Mouse (Mus musculus) midbrain, embryonic 13.5 days (tissue): Measurements from ENCODE around the gene Col26a1. TPM values are rescaled to one million over a fixed set of nuclear protein-coding genes. Genes with fewer than 3 reads are reported as not detected.

Experiments
- ATAC-seq: fragments of 200-750 bp; cut with Nextera tagmentation; 2 replicates; pipeline ENCODE4 v1.8.0; 2017; ENCODE audit warnings: mild to moderate bottlenecking, moderate TSS enrichment, moderate library complexity
- H3K27ac ChIP-seq: fragments of 300-500 bp; sonication (generic); 2 replicates; pipeline ENCODE4 v1.5.1; 2015; ENCODE audit warnings: inconsistent platforms, mild to moderate bottlenecking, moderate library complexity
- H3K27me3 ChIP-seq: fragments of 300-500 bp; sonication (generic); 2 replicates; pipeline ENCODE4 v1.6.1; 2015; ENCODE audit warnings: mild to moderate bottlenecking, inconsistent platforms
- H3K36me3 ChIP-seq: fragments of 300-500 bp; sonication (generic); 2 replicates; pipeline ENCODE4 v1.6.1; 2015; ENCODE audit warnings: mild to moderate bottlenecking, inconsistent platforms
- H3K4me1 ChIP-seq: fragments of 300-500 bp; sonication (generic); replicated peaks from 2 replicates; pipeline ENCODE4 v1.6.1; 2015; ENCODE audit warnings: inconsistent platforms
- H3K4me2 ChIP-seq: fragments of 300-500 bp; sonication (generic); replicated peaks from 2 replicates; pipeline ENCODE4 v1.6.1; 2015; ENCODE audit warnings: moderate library complexity, mild to moderate bottlenecking, inconsistent platforms
- H3K4me3 ChIP-seq: fragments of 300-500 bp; sonication (generic); replicated peaks from 2 replicates; pipeline ENCODE4 v1.5.1; 2015; ENCODE audit warnings: mild to moderate bottlenecking, inconsistent platforms
- H3K9ac ChIP-seq: fragments of 300-500 bp; sonication (generic); replicated peaks from 2 replicates; pipeline ENCODE4 v1.6.1; 2015; ENCODE audit warnings: mild to moderate bottlenecking, inconsistent platforms
- H3K9me3 ChIP-seq: fragments of 300-500 bp; sonication (generic); 2 replicates; pipeline ENCODE4 v1.6.1; 2016; ENCODE audit warnings: mild to moderate bottlenecking, inconsistent platforms
- WGBS: fragments of 180-500 bp; shearing (Covaris S2); methylation state at CpG from one replicate; pipeline ENCODE4 v1.1.7; 2015; 5-methylcytosine and 5-hydroxymethylcytosine counted together
- polyA plus RNA-seq: library from polyadenylated mRNA; unstranded; fragments of >200 nt; fragmentation: Nextera tagmentation; extraction: Ambion mirVana; gene quantifications from 2 replicates; pipeline ENCODE4 v1.2.1, GENCODE M21; 2015

The Col26a1 gene
- polyA plus RNA-seq, 1 experiment from 2014 or later, result 19.0 TPM

DNA sequence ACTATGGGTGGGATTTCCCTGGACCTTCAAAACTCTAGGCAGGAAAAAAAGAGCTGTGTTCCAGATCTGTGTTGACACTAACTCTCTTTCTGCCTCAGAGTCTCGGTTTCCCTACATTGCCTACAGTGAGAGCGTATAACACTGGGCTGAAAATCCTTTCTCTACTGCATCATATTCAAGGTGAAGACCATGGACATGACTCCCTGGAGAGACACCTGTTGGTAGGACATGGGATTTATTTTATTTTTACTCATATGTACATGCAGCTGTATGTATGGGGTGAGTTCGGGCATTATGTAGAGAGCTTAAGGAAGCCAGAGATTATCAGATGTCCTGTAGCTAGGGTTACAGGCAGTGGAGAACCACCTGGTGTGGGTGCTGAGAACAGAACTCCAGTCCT lies 50.0 kb downstream of the Col26a1 start:
- no peaks in the 10 kb centered on the region for H3K36me3 ChIP-seq
- WGBS, result 89% methylated on average over 3 of the region's 3 CpGs
- no peak overlapping the region for H3K4me2 ChIP-seq
- no peaks in the 10 kb centered on the region for H3K4me1 ChIP-seq
- no peak overlapping the region for H3K27ac ChIP-seq
- no peak overlapping the region for H3K9ac ChIP-seq
- H3K4me3 ChIP-seq, result no peak overlapping the region
- no peaks in the 10 kb centered on the region for H3K27me3 ChIP-seq
- no peak for ATAC-seq
- no peaks in the 10 kb centered on the region for H3K9me3 ChIP-seq

DNA sequence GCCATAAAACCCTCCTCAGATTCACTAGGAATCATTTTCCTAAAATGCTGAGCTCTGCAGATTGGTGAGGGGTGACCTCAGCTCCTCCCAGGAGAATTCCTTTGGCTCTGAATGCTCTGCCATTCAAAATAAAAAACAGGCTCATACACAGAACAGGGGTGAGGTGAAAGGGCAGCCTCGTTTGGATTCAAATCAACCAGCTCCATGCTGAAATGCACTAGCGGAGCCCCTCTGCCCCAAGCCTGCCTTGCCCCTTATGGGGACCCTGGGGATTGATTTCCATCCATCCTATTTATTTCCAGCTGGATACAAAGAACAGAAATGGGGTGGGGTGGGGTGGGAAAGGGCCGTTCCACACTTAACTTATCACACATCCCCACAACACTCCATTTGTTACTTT lies 52.9 kb downstream of the Col26a1 start:
- no peaks in the 10 kb centered on the region for H3K36me3 ChIP-seq
- no peak overlapping the region for H3K27ac ChIP-seq
- no peaks in the 10 kb centered on the region for H3K4me1 ChIP-seq
- H3K27me3 ChIP-seq, result no peaks in the 10 kb centered on the region
- no peak overlapping the region for H3K4me2 ChIP-seq
- ATAC-seq, result no peak
- H3K9ac ChIP-seq, result no peak overlapping the region
- WGBS, result 59% methylated on average over 3 of the region's 3 CpGs
- H3K4me3 ChIP-seq, result no peak overlapping the region
- H3K9me3 ChIP-seq, result no peaks in the 10 kb centered on the region

DNA sequence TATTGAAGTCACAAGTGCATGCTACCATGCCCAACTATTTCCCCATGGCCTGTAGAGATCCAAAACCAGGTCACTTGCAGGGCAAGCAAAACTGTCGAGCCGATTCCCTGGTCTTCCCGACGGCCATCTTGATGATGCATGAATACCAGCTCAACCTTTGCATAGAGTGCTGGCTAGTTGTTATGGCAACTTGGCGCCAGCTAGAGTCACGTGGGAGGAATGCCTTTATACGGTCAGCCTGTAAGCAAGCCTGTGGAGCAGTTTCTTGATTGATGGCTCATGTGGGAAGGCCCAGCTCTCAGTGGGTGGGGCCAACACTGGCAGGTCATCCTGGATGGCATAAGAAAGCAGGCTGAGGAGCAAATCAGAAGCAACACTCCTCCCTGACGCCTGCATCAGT lies 61.0 kb downstream of the Col26a1 start:
- no peaks in the 10 kb centered on the region for H3K9me3 ChIP-seq
- 82% methylated on average over 8 of the region's 8 CpGs for WGBS
- H3K36me3 ChIP-seq, result no peaks in the 10 kb centered on the region
- H3K4me3 ChIP-seq, result no peak overlapping the region
- no peak overlapping the region for H3K27ac ChIP-seq
- no peaks in the 10 kb centered on the region for H3K4me1 ChIP-seq
- H3K27me3 ChIP-seq, result no peaks in the 10 kb centered on the region
- ATAC-seq, result no peak
- H3K9ac ChIP-seq, result no peak overlapping the region
- H3K4me2 ChIP-seq, result no peak overlapping the region

DNA sequence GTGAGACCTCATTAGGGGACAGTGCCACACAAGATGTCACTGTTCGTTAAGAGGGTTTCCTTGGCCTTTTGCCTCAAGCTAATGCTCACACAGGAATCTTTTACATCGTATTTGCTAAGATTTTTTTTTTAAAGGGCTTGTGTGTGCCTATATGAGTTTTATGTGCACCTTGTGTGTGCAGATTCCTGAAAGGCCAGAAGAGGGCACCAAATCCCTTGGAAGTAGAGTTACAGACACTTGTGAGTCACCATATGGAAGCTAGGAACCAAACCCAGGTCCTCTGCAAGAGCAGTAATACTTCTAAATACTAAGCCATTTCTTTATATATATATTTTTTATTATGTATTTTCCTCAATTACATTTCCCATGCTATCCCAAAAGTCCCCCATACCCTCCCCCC lies 62.1 kb downstream of the Col26a1 start:
- Histone ChIP-seq H3K4me1 (no peaks in the 10 kb centered on the region), H3K9ac (no peak overlapping the region), H3K9me3 (no peaks in the 10 kb centered on the region), H3K27ac (no peak overlapping the region), H3K4me3 (no peak overlapping the region), H3K36me3 (no peaks in the 10 kb centered on the region), H3K27me3 (no peaks in the 10 kb centered on the region), H3K4me2 (no peak overlapping the region)
- ATAC-seq, result no peak
- 87% methylated on average over 2 of the region's 2 CpGs for WGBS

- ATAC-seq, result no peak
- Histone ChIP-seq H3K27ac (no peak overlapping the region), H3K9me3 (0 out of 2 replicates have a peak, but pooled peaks cover 7% of the 10 kb centered on the region), H3K4me3 (no peak overlapping the region), H3K27me3 (no peaks in the 10 kb centered on the region), H3K9ac (no peak overlapping the region), H3K4me2 (no peak overlapping the region), H3K36me3 (no peaks in the 10 kb centered on the region), H3K4me1 (no peaks in the 10 kb centered on the region)
- 88% methylated on average over 11 of the region's 11 CpGs for WGBS
These were observed 63.3 kb downstream of the Col26a1 start for GRCm38 (mm10) chr5:136819686-136820085.

DNA sequence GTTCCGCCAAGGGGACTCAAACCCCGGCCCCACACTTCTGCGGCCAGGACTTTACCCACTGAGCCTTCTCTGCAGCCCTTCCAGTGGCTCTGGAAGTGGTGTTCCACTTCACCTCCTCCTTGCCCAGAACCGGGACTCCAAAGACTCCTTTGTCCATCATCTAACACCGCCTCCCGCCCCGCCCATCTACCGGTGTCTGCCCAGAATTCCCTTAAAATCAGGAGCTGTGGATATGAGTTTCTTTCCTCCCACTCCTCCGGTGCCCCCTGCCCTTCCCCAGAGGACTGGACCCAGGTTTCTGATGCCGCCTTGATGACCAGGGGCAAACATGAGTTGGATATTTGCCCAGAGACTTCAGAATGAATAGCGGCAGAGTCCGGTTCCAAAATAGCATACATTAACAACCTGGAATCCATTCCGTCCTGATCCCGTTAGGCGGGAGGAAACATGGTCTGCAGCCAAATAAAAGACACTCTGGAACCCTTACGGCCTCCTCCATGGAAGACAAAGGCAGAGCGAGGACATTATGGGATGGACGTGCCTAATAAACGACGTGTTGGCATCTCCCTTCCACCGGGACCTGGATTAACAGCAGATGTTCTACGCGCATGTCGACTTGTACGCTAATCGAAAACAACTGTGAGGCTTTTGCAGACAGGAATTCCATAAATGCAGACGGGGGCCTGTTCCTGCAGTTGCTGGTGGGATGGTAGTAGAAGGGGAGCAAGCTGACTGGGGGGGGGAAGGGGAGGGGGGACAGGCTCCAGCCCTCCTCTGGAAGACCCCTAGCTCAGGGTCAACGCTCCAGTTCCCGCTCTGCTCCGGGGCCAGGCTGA lies 72.3 kb downstream of the Col26a1 start:
- Histone ChIP-seq H3K27ac (no peak overlapping the region), H3K9me3 (0 out of 2 replicates have a peak, but pooled peaks cover 12% of the 10 kb centered on the region), H3K4me2 (0 out of 2 replicates have a peak overlapping the region, but pooled peaks have one; percentile 13), H3K4me1 (0 out of 2 replicates have a peak, but pooled peaks cover 7% of the 10 kb centered on the region), H3K36me3 (no peaks in the 10 kb centered on the region), H3K27me3 (no peaks in the 10 kb centered on the region), H3K9ac (no peak overlapping the region), H3K4me3 (no peak overlapping the region)
- no peak for ATAC-seq
- WGBS, result 72% methylated on average over 30 of the region's 30 CpGs

GRCm38 (mm10) chr5:136806379-136807056 lies 76.5 kb downstream of the Col26a1 start:
- no peak overlapping the region for H3K4me2 ChIP-seq
- 78% methylated on average over 16 of the region's 16 CpGs for WGBS
- ATAC-seq, result no peak

GRCm38 (mm10) chr5:136805019-136805418 lies 78.0 kb downstream of the Col26a1 start:
- Histone ChIP-seq H3K27ac (no peak overlapping the region), H3K4me2 (no peak overlapping the region), H3K9ac (no peak overlapping the region), H3K27me3 (no peaks in the 10 kb centered on the region), H3K4me1 (peaks cover 17% of the 10 kb centered on the region), H3K9me3 (no peaks in the 10 kb centered on the region), H3K36me3 (no peaks in the 10 kb centered on the region), H3K4me3 (no peak overlapping the region)
- 90% methylated on average over 6 of the region's 6 CpGs for WGBS
- no peak for ATAC-seq

More at GRCm38 (mm10) chr5:136806379-136807056, 76.5 kb downstream of the Col26a1 start:
- Histone ChIP-seq H3K9me3 (no peaks in the 10 kb centered on the region), H3K27ac (no peak overlapping the region), H3K27me3 (no peaks in the 10 kb centered on the region), H3K4me3 (no peak overlapping the region), H3K36me3 (no peaks in the 10 kb centered on the region), H3K4me1 (peaks cover 24% of the 10 kb centered on the region), H3K9ac (no peak overlapping the region)

DNA sequence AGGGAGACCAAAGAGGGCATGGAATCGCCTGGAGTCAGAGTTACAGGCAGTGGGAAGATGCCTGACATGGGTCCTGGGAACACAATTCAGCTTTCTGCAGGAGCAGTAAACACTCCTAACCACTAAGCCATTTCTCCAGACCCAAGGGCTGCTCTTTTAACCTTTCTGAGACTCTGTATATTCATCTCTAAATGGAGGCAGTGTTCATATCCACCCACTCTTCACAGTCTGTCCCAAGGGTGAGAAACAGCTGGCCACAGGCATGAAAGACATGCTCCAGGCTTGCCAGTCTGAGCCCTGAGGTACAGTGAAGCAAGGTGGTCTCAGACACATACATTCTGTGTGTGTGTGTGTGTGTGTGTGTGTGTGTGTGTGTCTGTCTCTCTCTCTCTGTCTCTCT lies 78.8 kb downstream of the Col26a1 start:
- WGBS, result 65% methylated on average over 1 of the region's 1 CpGs

DNA sequence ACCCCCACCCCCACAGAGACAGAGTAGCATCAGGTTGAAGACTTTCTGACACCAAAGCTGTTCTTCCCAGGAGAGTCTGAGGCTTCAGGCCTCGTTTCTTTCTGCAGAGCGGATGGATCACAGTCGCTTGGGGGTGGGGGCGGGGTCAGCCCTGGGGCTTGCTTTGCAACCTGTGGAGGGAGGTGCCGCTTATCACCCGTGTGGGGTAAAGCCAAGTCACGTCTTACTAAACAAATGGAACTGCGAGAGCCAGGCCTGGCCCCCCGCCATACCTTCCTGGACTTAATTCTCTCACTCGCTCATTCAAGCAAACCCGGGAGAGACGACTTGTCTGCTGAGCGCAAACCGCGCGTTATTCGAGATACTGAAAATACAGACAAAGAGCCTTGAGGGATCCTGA lies 80.3 kb downstream of the Col26a1 start:
- Histone ChIP-seq H3K4me2 (peak overlapping the region; percentile 38), H3K27ac (no peak overlapping the region), H3K4me1 (peaks cover 17% of the 10 kb centered on the region), H3K36me3 (no peaks in the 10 kb centered on the region), H3K9ac (peak overlapping the region; percentile 54; the same call in 1 of the 2 replicates), H3K4me3 (no peak overlapping the region; the same call in 1 of the 2 replicates), H3K9me3 (no peaks in the 10 kb centered on the region), H3K27me3 (no peaks in the 10 kb centered on the region)
- WGBS, result 6% methylated on average over 17 of the region's 17 CpGs
- no peak for ATAC-seq

More for the DNA sequence above, 78.8 kb downstream of the Col26a1 start:
- no peaks in the 10 kb centered on the region for H3K9me3 ChIP-seq
- no peak for ATAC-seq
- H3K4me2 ChIP-seq, result no peak overlapping the region
- H3K4me3 ChIP-seq, result no peak overlapping the region
- peaks cover 17% of the 10 kb centered on the region for H3K4me1 ChIP-seq
- H3K9ac ChIP-seq, result no peak overlapping the region; the same call in 1 of the 2 replicates
- no peak overlapping the region for H3K27ac ChIP-seq
- H3K27me3 ChIP-seq, result no peaks in the 10 kb centered on the region
- no peaks in the 10 kb centered on the region for H3K36me3 ChIP-seq

- H3K4me1 ChIP-seq, result no peaks in the 10 kb centered on the region; the same call in 1 of the 2 replicates
- no peaks in the 10 kb centered on the region for H3K9me3 ChIP-seq
- no peak overlapping the region for H3K9ac ChIP-seq
- H3K27ac ChIP-seq, result no peak overlapping the region
- WGBS, result 34% methylated on average over 2 of the region's 2 CpGs
- no peaks in the 10 kb centered on the region for H3K27me3 ChIP-seq
- H3K36me3 ChIP-seq, result no peaks in the 10 kb centered on the region
- no peak overlapping the region for H3K4me3 ChIP-seq
- no peak overlapping the region for H3K4me2 ChIP-seq
- ATAC-seq, result 0 out of 2 replicates have a peak, but pooled peaks have one; percentile 17
These were observed 86.1 kb downstream of the Col26a1 start for GRCm38 (mm10) chr5:136796917-136797316.

GRCm38 (mm10) chr5:136793807-136794206 lies 89.2 kb downstream of the Col26a1 start:
- no peaks in the 10 kb centered on the region for H3K9me3 ChIP-seq
- 0 out of 2 replicates have a peak, but pooled peaks cover under 1% of the 10 kb centered on the region for H3K27me3 ChIP-seq
- H3K36me3 ChIP-seq, result no peaks in the 10 kb centered on the region
- peaks cover 4% of the 10 kb centered on the region for H3K4me1 ChIP-seq
- ATAC-seq, result no peak
- WGBS, result 92% methylated on average over 15 of the region's 15 CpGs
- H3K4me3 ChIP-seq, result no peak overlapping the region
- no peak overlapping the region for H3K4me2 ChIP-seq
- no peak overlapping the region for H3K9ac ChIP-seq
- H3K27ac ChIP-seq, result no peak overlapping the region
